Mouse (Mus musculus) small intestine, adult 2 months (tissue): ENCODE data around the gene Igfn1. TPM values are rescaled to one million over a fixed set of nuclear protein-coding genes. Genes with fewer than 3 reads are reported as not detected.

ENCODE experiments used
- H3K27ac ChIP-seq: fragments of 200-500 bp; 2 replicates; pipeline ENCODE4 v1.5.1; 2012; ENCODE audit warnings: low read depth, low read length, control low read depth, inconsistent platforms; ENCODE audit not compliant: insufficient read depth
- H3K27me3 ChIP-seq: fragments of 200-500 bp; 2 replicates; pipeline ENCODE4 v1.6.1; 2012; ENCODE audit warnings: mild to moderate bottlenecking, moderate library complexity, low read length, inconsistent platforms; ENCODE audit not compliant: control insufficient read depth, insufficient read depth
- H3K36me3 ChIP-seq: fragments of 200-500 bp; 2 replicates; pipeline ENCODE4 v1.6.1; 2012; ENCODE audit warnings: mild to moderate bottlenecking, low read length, control low read depth, inconsistent platforms; ENCODE audit not compliant: control insufficient read depth, insufficient read depth
- H3K4me1 ChIP-seq: fragments of 200-500 bp; 2 replicates; pipeline ENCODE4 v1.6.1; 2012; ENCODE audit warnings: low read length, inconsistent platforms, mixed read lengths; ENCODE audit not compliant: control insufficient read depth, insufficient read depth, insufficient read length
- H3K4me3 ChIP-seq: fragments of 200-500 bp; 2 replicates; pipeline ENCODE4 v1.5.1; 2012; ENCODE audit warnings: low read depth, mild to moderate bottlenecking, control low read depth, inconsistent platforms, low read length, moderate library complexity
- CTCF ChIP-seq: fragments of 200-500 bp; IDR thresholded peaks from 2 replicates; pipeline ENCODE4 v1.5.1; 2012; ENCODE audit warnings: low read depth, mild to moderate bottlenecking, control low read depth, inconsistent platforms, low read length, moderate library complexity, mixed read lengths; ENCODE audit not compliant: insufficient replicate concordance, insufficient read length; ENCODE audit errors: extremely low read depth
- POLR2A ChIP-seq: fragments of 200-500 bp; IDR thresholded peaks from 2 replicates; pipeline ENCODE4 v1.6.1; 2012; ENCODE audit warnings: low read depth, mild to moderate bottlenecking, control low read depth, inconsistent platforms, low read length, moderate library complexity
- WGBS: fragments of 180-500 bp; shearing (Covaris S2); methylation state at CpG from one replicate; pipeline ENCODE4 v1.1.7; 2018; 5-methylcytosine and 5-hydroxymethylcytosine counted together
- polyA plus RNA-seq: library from polyadenylated mRNA; depleted of rRNA; stranded (reverse); fragments of >200 nt; gene quantifications from 2 replicates; pipeline ENCODE4 v1.2.3, GENCODE M21; 2012

The Igfn1 gene
- polyA plus RNA-seq, 1 experiment, result 0.34 TPM

GRCm38 (mm10) chr1:135972576-135972975 lies 33.6 kb downstream of the Igfn1 start:
- no peak for TF ChIP-seq POLR2A
- no peak for TF ChIP-seq CTCF
- H3K27ac ChIP-seq, result no peak overlapping the region
- H3K4me1 ChIP-seq, result no peaks in the 10 kb centered on the region
- 77% methylated on average over 3 of the region's 3 CpGs for WGBS
- no peak overlapping the region for H3K4me3 ChIP-seq
- H3K36me3 ChIP-seq, result no peaks in the 10 kb centered on the region
- no peaks in the 10 kb centered on the region for H3K27me3 ChIP-seq

GRCm38 (mm10) chr1:135970486-135970885 lies 35.7 kb downstream of the Igfn1 start:
- Histone ChIP-seq H3K36me3 (no peaks in the 10 kb centered on the region), H3K4me3 (no peak overlapping the region), H3K4me1 (no peaks in the 10 kb centered on the region), H3K27me3 (no peaks in the 10 kb centered on the region), H3K27ac (no peak overlapping the region)
- TF ChIP-seq POLR2A, result no peak
- no peak for TF ChIP-seq CTCF
- WGBS, result 53% methylated on average over 2 of the region's 2 CpGs

GRCm38 (mm10) chr1:135967739-135968138 lies 38.4 kb downstream of the Igfn1 start:
- Histone ChIP-seq H3K36me3 (no peaks in the 10 kb centered on the region), H3K27me3 (no peaks in the 10 kb centered on the region), H3K27ac (no peak overlapping the region), H3K4me3 (no peak overlapping the region), H3K4me1 (no peaks in the 10 kb centered on the region)
- no peak for TF ChIP-seq POLR2A
- no peak for TF ChIP-seq CTCF
- 69% methylated on average over 4 of the region's 4 CpGs for WGBS

GRCm38 (mm10) chr1:135964561-135964960 lies 41.6 kb downstream of the Igfn1 start:
- WGBS, result 69% methylated on average over 11 of the region's 11 CpGs
- Histone ChIP-seq H3K27me3 (no peaks in the 10 kb centered on the region), H3K4me1 (no peaks in the 10 kb centered on the region), H3K4me3 (no peak overlapping the region), H3K27ac (no peak overlapping the region), H3K36me3 (no peaks in the 10 kb centered on the region)
- TF ChIP-seq POLR2A (no peak), CTCF (no peak)

- Histone ChIP-seq H3K4me3 (no peak overlapping the region), H3K36me3 (no peaks in the 10 kb centered on the region), H3K27me3 (no peaks in the 10 kb centered on the region), H3K4me1 (no peaks in the 10 kb centered on the region), H3K27ac (no peak overlapping the region)
- WGBS, result 46% methylated on average over 5 of the region's 5 CpGs
- TF ChIP-seq CTCF (no peak), POLR2A (no peak)
Observed at GRCm38 (mm10) chr1:135963177-135963576, 43.0 kb downstream of the Igfn1 start.

GRCm38 (mm10) chr1:135958483-135958882 lies 47.7 kb downstream of the Igfn1 start:
- TF ChIP-seq CTCF (no peak), POLR2A (no peak)
- Histone ChIP-seq H3K27ac (no peak overlapping the region), H3K36me3 (no peaks in the 10 kb centered on the region), H3K4me3 (no peak overlapping the region), H3K4me1 (peaks cover 6% of the 10 kb centered on the region), H3K27me3 (no peaks in the 10 kb centered on the region)
- 22% methylated on average over 4 of the region's 4 CpGs for WGBS

- Histone ChIP-seq H3K4me3 (no peak overlapping the region), H3K4me1 (no peaks in the 10 kb centered on the region), H3K27me3 (no peaks in the 10 kb centered on the region), H3K36me3 (no peaks in the 10 kb centered on the region), H3K27ac (no peak overlapping the region)
- WGBS, result 31% methylated on average over 2 of the region's 2 CpGs
- TF ChIP-seq CTCF (no peak), POLR2A (no peak)
Observed at GRCm38 (mm10) chr1:135948871-135949270, 57.3 kb downstream of the Igfn1 start.

GRCm38 (mm10) chr1:135946247-135946646 lies 59.9 kb downstream of the Igfn1 start:
- TF ChIP-seq POLR2A, result no peak
- TF ChIP-seq CTCF, result no peak

GRCm38 (mm10) chr1:135945711-135946110 lies 60.4 kb downstream of the Igfn1 start:
- no peak overlapping the region for H3K4me3 ChIP-seq
- whole genome bisulfite sequencing, result 9% methylated on average over 7 of the region's 7 CpGs
- no peaks in the 10 kb centered on the region for H3K4me1 ChIP-seq
- no peak overlapping the region for H3K27ac ChIP-seq
- peak; percentile 79; the same call in 1 of the 2 replicates for TF ChIP-seq CTCF
- no peak for TF ChIP-seq POLR2A
- H3K27me3 ChIP-seq, result no peaks in the 10 kb centered on the region
- H3K36me3 ChIP-seq, result no peaks in the 10 kb centered on the region

More at GRCm38 (mm10) chr1:135946247-135946646, 59.9 kb downstream of the Igfn1 start:
- H3K27ac ChIP-seq, result no peak overlapping the region
- WGBS, result 73% methylated on average over 4 of the region's 4 CpGs
- no peak overlapping the region for H3K4me3 ChIP-seq
- H3K36me3 ChIP-seq, result no peaks in the 10 kb centered on the region
- no peaks in the 10 kb centered on the region for H3K27me3 ChIP-seq
- H3K4me1 ChIP-seq, result no peaks in the 10 kb centered on the region
